Mouse (Mus musculus) embryonic facial prominence, embryonic 12.5 days (tissue): ENCODE data around the gene Emp1. TPM values are rescaled to one million over a fixed set of nuclear protein-coding genes. Genes with fewer than 3 reads are reported as not detected.
A peak's percentile ranks its signal among the peaks of the same experiment; 100 is the strongest.

Source experiments
- ATAC-seq: fragments of 200-750 bp; cut with Nextera tagmentation; 2 replicates; pipeline ENCODE4 v1.8.0; 2017; ENCODE audit not compliant: insufficient number of reproducible peaks, insufficient read depth, low FRiP score, low TSS enrichment
- H3K27ac ChIP-seq: fragments of 300-500 bp; sonication (generic); 2 replicates; pipeline ENCODE4 v1.5.1; 2016; ENCODE audit warnings: mild to moderate bottlenecking
- H3K27me3 ChIP-seq: fragments of 300-500 bp; sonication (generic); 2 replicates; pipeline ENCODE4 v1.6.1; 2016; ENCODE audit warnings: mild to moderate bottlenecking, moderate library complexity
- H3K36me3 ChIP-seq: fragments of 300-500 bp; sonication (generic); 2 replicates; pipeline ENCODE4 v1.6.1; 2016; ENCODE audit warnings: mild to moderate bottlenecking
- H3K4me1 ChIP-seq: fragments of 300-500 bp; sonication (generic); 2 replicates; pipeline ENCODE4 v1.6.1; 2016
- H3K4me2 ChIP-seq: fragments of 300-500 bp; sonication (generic); replicated peaks from 2 replicates; pipeline ENCODE4 v1.6.1; 2016; ENCODE audit warnings: mild to moderate bottlenecking, moderate library complexity
- H3K4me3 ChIP-seq: fragments of 300-500 bp; sonication (generic); 2 replicates; pipeline ENCODE4 v1.5.1; 2016; ENCODE audit warnings: mild to moderate bottlenecking
- H3K9ac ChIP-seq: fragments of 300-500 bp; sonication (generic); 2 replicates; pipeline ENCODE4 v1.6.1; 2016; ENCODE audit warnings: mild to moderate bottlenecking, moderate library complexity
- H3K9me3 ChIP-seq: fragments of 300-500 bp; sonication (generic); 2 replicates; pipeline ENCODE4 v1.6.1; 2016; ENCODE audit warnings: mild to moderate bottlenecking, moderate library complexity
- WGBS: fragments of 180-500 bp; shearing (Covaris S2); methylation state at CpG from one replicate; pipeline ENCODE4 v1.1.7; 2016; 5-methylcytosine and 5-hydroxymethylcytosine counted together
- polyA plus RNA-seq: library from polyadenylated mRNA; unstranded; fragments of >200 nt; fragmentation: Nextera tagmentation; extraction: Ambion mirVana; gene quantifications from 2 replicates; pipeline ENCODE4 v1.2.1, GENCODE M21; 2016

Gene Emp1
- 28.8 and 30.4 TPM in 2 replicates for polyA plus RNA-seq

GRCm38 (mm10) chr6:135362459-135363159 lies at the start of gene Emp1:
Gene Emp1, plus strand, starts transcription at chr6:135362545.
- 0 out of 2 replicates have a peak, but pooled peaks have one; percentile 47 for ATAC-seq
- Histone ChIP-seq H3K9ac (peak within 1 kb of the TSS; percentile 45), H3K4me1 (peaks cover 26% of the 10 kb centered on the region), H3K27me3 (no peaks in the 10 kb centered on the region), H3K27ac (peak within 1 kb of the TSS; percentile 89), H3K36me3 (no peaks in the 10 kb centered on the region), H3K4me2 (peak within 1 kb of the TSS; percentile 34), H3K4me3 (peak within 1 kb of the TSS; percentile 27), H3K9me3 (no peaks in the 10 kb centered on the region)
- 35% methylated on average over 13 of the region's 13 CpGs for WGBS

- Histone ChIP-seq H3K4me2 (no peak overlapping the region), H3K4me3 (no peak overlapping the region), H3K9me3 (no peaks in the 10 kb centered on the region), H3K9ac (no peak overlapping the region), H3K27ac (no peak overlapping the region), H3K36me3 (no peaks in the 10 kb centered on the region), H3K4me1 (peaks cover 4% of the 10 kb centered on the region), H3K27me3 (no peaks in the 10 kb centered on the region)
- no peak for ATAC-seq
- 48% methylated on average over 9 of the region's 9 CpGs for WGBS
Observed at GRCm38 (mm10) chr6:135313981-135314380, 48.4 kb upstream of the Emp1 start.

- ATAC-seq = no peak
- Histone ChIP-seq H3K9me3 (no peaks in the 10 kb centered on the region), H3K4me3 (no peak overlapping the region), H3K9ac (no peak overlapping the region), H3K4me1 (peaks cover 4% of the 10 kb centered on the region), H3K27ac (no peak overlapping the region), H3K4me2 (no peak overlapping the region), H3K27me3 (no peaks in the 10 kb centered on the region), H3K36me3 (no peaks in the 10 kb centered on the region)
- 78% methylated on average over 2 of the region's 2 CpGs for WGBS
Observed at GRCm38 (mm10) chr6:135316141-135316540, 46.2 kb upstream of the Emp1 start.

- H3K9me3 ChIP-seq = no peaks in the 10 kb centered on the region
- H3K4me1 ChIP-seq = peaks cover 8% of the 10 kb centered on the region
- no peaks in the 10 kb centered on the region for H3K27me3 ChIP-seq
- ATAC-seq = no peak
- no peak overlapping the region for H3K27ac ChIP-seq
- H3K4me3 ChIP-seq = no peak overlapping the region
- no peak overlapping the region for H3K9ac ChIP-seq
- 78% methylated on average over 5 of the region's 5 CpGs for WGBS
- no peaks in the 10 kb centered on the region for H3K36me3 ChIP-seq
- no peak overlapping the region for H3K4me2 ChIP-seq
Observed at GRCm38 (mm10) chr6:135319431-135319933, 42.9 kb upstream of the Emp1 start.

- Histone ChIP-seq H3K36me3 (no peaks in the 10 kb centered on the region), H3K4me3 (no peak overlapping the region), H3K4me1 (peaks cover 8% of the 10 kb centered on the region), H3K9me3 (no peaks in the 10 kb centered on the region), H3K9ac (no peak overlapping the region), H3K4me2 (no peak overlapping the region), H3K27me3 (no peaks in the 10 kb centered on the region), H3K27ac (peak overlapping the region; percentile 51)
- ATAC-seq = no peak
- WGBS = 54% methylated on average over 7 of the region's 7 CpGs
Observed at GRCm38 (mm10) chr6:135322749-135323148, 39.6 kb upstream of the Emp1 start.

GRCm38 (mm10) chr6:135323311-135323982 lies 38.9 kb upstream of the Emp1 start:
- ATAC-seq = peak; percentile 83
- no peaks in the 10 kb centered on the region for H3K9me3 ChIP-seq
- H3K4me3 ChIP-seq = no peak overlapping the region
- peaks cover 8% of the 10 kb centered on the region for H3K4me1 ChIP-seq
- no peak overlapping the region for H3K9ac ChIP-seq
- H3K4me2 ChIP-seq = no peak overlapping the region; the same call in 1 of the 2 replicates
- 39% methylated on average over 16 of the region's 16 CpGs for WGBS
- peak overlapping the region; percentile 51 for H3K27ac ChIP-seq
- H3K36me3 ChIP-seq = no peaks in the 10 kb centered on the region
- no peaks in the 10 kb centered on the region for H3K27me3 ChIP-seq

GRCm38 (mm10) chr6:135324111-135324510 lies 38.2 kb upstream of the Emp1 start:
- no peak overlapping the region for H3K9ac ChIP-seq
- H3K27ac ChIP-seq = no peak overlapping the region
- no peaks in the 10 kb centered on the region for H3K9me3 ChIP-seq
- no peak for ATAC-seq
- 65% methylated on average over 3 of the region's 3 CpGs for WGBS
- H3K36me3 ChIP-seq = no peaks in the 10 kb centered on the region
- H3K27me3 ChIP-seq = no peaks in the 10 kb centered on the region
- H3K4me2 ChIP-seq = no peak overlapping the region
- peaks cover 8% of the 10 kb centered on the region for H3K4me1 ChIP-seq
- H3K4me3 ChIP-seq = no peak overlapping the region

- Histone ChIP-seq H3K36me3 (no peaks in the 10 kb centered on the region), H3K27me3 (no peaks in the 10 kb centered on the region), H3K9ac (no peak overlapping the region), H3K4me1 (peaks cover 8% of the 10 kb centered on the region), H3K4me3 (no peak overlapping the region), H3K27ac (no peak overlapping the region), H3K4me2 (no peak overlapping the region), H3K9me3 (no peaks in the 10 kb centered on the region)
- no peak for ATAC-seq
- WGBS = 83% methylated on average over 9 of the region's 9 CpGs
Observed at GRCm38 (mm10) chr6:135324686-135325300, 37.6 kb upstream of the Emp1 start.

- H3K27ac ChIP-seq = no peak overlapping the region
- H3K27me3 ChIP-seq = no peaks in the 10 kb centered on the region
- no peaks in the 10 kb centered on the region for H3K9me3 ChIP-seq
- H3K36me3 ChIP-seq = no peaks in the 10 kb centered on the region
- no peak for ATAC-seq
- H3K9ac ChIP-seq = no peak overlapping the region
- H3K4me3 ChIP-seq = no peak overlapping the region
- 85% methylated on average over 7 of the region's 7 CpGs for WGBS
- peaks cover 9% of the 10 kb centered on the region for H3K4me1 ChIP-seq
- no peak overlapping the region for H3K4me2 ChIP-seq
Observed at GRCm38 (mm10) chr6:135326847-135327246, 35.5 kb upstream of the Emp1 start.

- H3K9me3 ChIP-seq = no peaks in the 10 kb centered on the region
- H3K36me3 ChIP-seq = no peaks in the 10 kb centered on the region
- no peak overlapping the region for H3K4me2 ChIP-seq
- no peak for ATAC-seq
- H3K27ac ChIP-seq = peak overlapping the region; percentile 81; the same call in 1 of the 2 replicates
- no peak overlapping the region for H3K4me3 ChIP-seq
- no peaks in the 10 kb centered on the region for H3K27me3 ChIP-seq
- no peak overlapping the region for H3K9ac ChIP-seq
- 71% methylated on average over 4 of the region's 4 CpGs for WGBS
- peaks cover 27% of the 10 kb centered on the region for H3K4me1 ChIP-seq
Observed at GRCm38 (mm10) chr6:135331916-135332315, 30.4 kb upstream of the Emp1 start.

- H3K4me1 ChIP-seq = peaks cover 27% of the 10 kb centered on the region
- H3K9me3 ChIP-seq = no peaks in the 10 kb centered on the region
- H3K4me3 ChIP-seq = no peak overlapping the region
- peak overlapping the region; percentile 81 for H3K27ac ChIP-seq
- no peak for ATAC-seq
- no peak overlapping the region for H3K9ac ChIP-seq
- H3K27me3 ChIP-seq = no peaks in the 10 kb centered on the region
- H3K36me3 ChIP-seq = no peaks in the 10 kb centered on the region
- 10% methylated on average over 10 of the region's 10 CpGs for WGBS
- peak overlapping the region; percentile 29 for H3K4me2 ChIP-seq
Observed at GRCm38 (mm10) chr6:135332737-135333281, 29.5 kb upstream of the Emp1 start.
